In genomic region chr9:100546594-100546910, GRCm38 (mm10) we compare ENCODE assay signal across 8 mouse cellular contexts. TPM values are rescaled to one million over a fixed set of nuclear protein-coding genes. Genes with fewer than 3 reads are reported as not detected.
DNase-seq lines count a peak whose midpoint lies in the region; ATAC-seq and TF ChIP-seq lines count a peak whose summit lies in the region.

No protein-coding gene starts in this region.

- H3K4me3 ChIP-seq in heart, postnatal 0 days (ENCODE audit: low read depth, low read length), result peak overlapping the region; percentile 97
- H3K4me3 ChIP-seq in forebrain, embryonic 15.5 days, result peak overlapping the region; percentile 83
- peak overlapping the region; percentile 96 for H3K4me3 ChIP-seq in liver, embryonic 16.5 days (ENCODE audit: low read depth, low read length)
- peak overlapping the region; percentile 97 for H3K4me3 ChIP-seq in stomach, embryonic 16.5 days (replicated peaks; ENCODE audit: low read length)

- peak overlapping the region; percentile 80 for H3K4me2 ChIP-seq in heart, postnatal 0 days (ENCODE audit: low read depth, low read length)
- peak overlapping the region; percentile 76 for H3K4me2 ChIP-seq in forebrain, embryonic 15.5 days (replicated peaks)
- peak overlapping the region; percentile 74 for H3K4me2 ChIP-seq in liver, embryonic 16.5 days (ENCODE audit: low read depth, low read length)
- H3K4me2 ChIP-seq in stomach, embryonic 16.5 days (ENCODE audit: low read depth, low read length), result peak overlapping the region; percentile 85

- no peak for TF ChIP-seq EP300 in heart, postnatal 0 days (IDR thresholded peaks at IDR 0.05; ENCODE audit: low read depth)

- H3K4me1 ChIP-seq in heart, postnatal 0 days (ENCODE audit: control insufficient read depth, insufficient read depth), result peaks cover 19% of the 10 kb centered on the region
- peaks cover 25% of the 10 kb centered on the region for H3K4me1 ChIP-seq in forebrain, embryonic 15.5 days
- H3K4me1 ChIP-seq in liver, embryonic 16.5 days (ENCODE audit: control insufficient read depth, low read depth, low read length), result peaks cover 16% of the 10 kb centered on the region
- H3K4me1 ChIP-seq in stomach, embryonic 16.5 days (ENCODE audit: control insufficient read depth, insufficient read depth, low read length), result peaks cover 8% of the 10 kb centered on the region; the same call in 1 of the 2 replicates

- peak overlapping the region; percentile 94 for H3K9ac ChIP-seq in heart, postnatal 0 days (replicated peaks; ENCODE audit: low read depth, low read length)
- H3K9ac ChIP-seq in forebrain, embryonic 15.5 days (replicated peaks), result peak overlapping the region; percentile 78
- H3K9ac ChIP-seq in liver, embryonic 16.5 days (ENCODE audit: low read depth, low read length), result peak overlapping the region; percentile 67
- peak overlapping the region; percentile 80 for H3K9ac ChIP-seq in stomach, embryonic 16.5 days (ENCODE audit: low read length)

- DNase-seq in heart, postnatal 0 days (ENCODE audit: low spot score), result peak; percentile 24
- DNase-seq in heart, adult 11 months, result no peak
- no peak for DNase-seq in frontal cortex, postnatal 14 days (ENCODE audit: low spot score in 2 of 2)
- DNase-seq in retina, postnatal 1 day, result no peak

- H3K27ac ChIP-seq in heart, postnatal 0 days (ENCODE audit: low read depth), result peak overlapping the region; percentile 88
- peak overlapping the region; percentile 87 for H3K27ac ChIP-seq in forebrain, embryonic 15.5 days (replicated peaks)
- peak overlapping the region; percentile 60; the same call in 1 of the 2 replicates for H3K27ac ChIP-seq in liver, embryonic 16.5 days (ENCODE audit: low read length)
- H3K27ac ChIP-seq in stomach, embryonic 16.5 days (ENCODE audit: low read length), result peak overlapping the region; percentile 87

- H3K36me3 ChIP-seq in heart, postnatal 0 days (replicated peaks; ENCODE audit: control insufficient read depth, insufficient read depth, low read length), result peaks cover 5% of the 10 kb centered on the region; the same call in 1 of the 2 replicates
- peaks cover 5% of the 10 kb centered on the region for H3K36me3 ChIP-seq in forebrain, embryonic 15.5 days
- no peaks in the 10 kb centered on the region for H3K36me3 ChIP-seq in liver, embryonic 16.5 days (ENCODE audit: control insufficient read depth, insufficient read depth)
- no peaks in the 10 kb centered on the region for H3K36me3 ChIP-seq in stomach, embryonic 16.5 days (ENCODE audit: control insufficient read depth, insufficient read depth, low read length)

- no peaks in the 10 kb centered on the region for H3K27me3 ChIP-seq in heart, postnatal 0 days (ENCODE audit: control insufficient read depth, insufficient read depth, low read length)
- no peaks in the 10 kb centered on the region for H3K27me3 ChIP-seq in forebrain, embryonic 15.5 days
- H3K27me3 ChIP-seq in liver, embryonic 16.5 days (ENCODE audit: control insufficient read depth, insufficient read depth, low read depth, low read length), result no peaks in the 10 kb centered on the region
- no peaks in the 10 kb centered on the region for H3K27me3 ChIP-seq in stomach, embryonic 16.5 days (ENCODE audit: control insufficient read depth, insufficient read depth, low read length)

- TF ChIP-seq CTCF in heart, postnatal 0 days (IDR thresholded peaks at IDR 0.05; ENCODE audit: low read depth), result no peak

- H3K9me3 ChIP-seq in heart, postnatal 0 days (replicated peaks; ENCODE audit: control insufficient read depth, low read length), result no peaks in the 10 kb centered on the region; the same call in 1 of the 2 replicates
- H3K9me3 ChIP-seq in forebrain, embryonic 15.5 days, result peaks cover 6% of the 10 kb centered on the region; the same call in 1 of the 2 replicates
- H3K9me3 ChIP-seq in liver, embryonic 16.5 days (replicated peaks; ENCODE audit: control insufficient read depth, low read length), result peaks cover 2% of the 10 kb centered on the region; the same call in 1 of the 2 replicates
- peaks cover 8% of the 10 kb centered on the region; the same call in 1 of the 2 replicates for H3K9me3 ChIP-seq in stomach, embryonic 16.5 days (replicated peaks; ENCODE audit: control insufficient read depth, low read length)

- WGBS in heart, postnatal 0 days, result 8% methylated on average over 9 of the region's 9 CpGs
- 9% methylated on average over 9 of the region's 9 CpGs for WGBS in forebrain, embryonic 15.5 days
- WGBS in liver, embryonic 16.5 days (ENCODE audit: insufficient replicate concordance), result 8% methylated on average over 9 of the region's 9 CpGs
- WGBS in stomach, embryonic 16.5 days, result 7% methylated on average over 9 of the region's 9 CpGs

- ATAC-seq in heart, postnatal 0 days (ENCODE audit: insufficient read depth, low read depth), result no peak
- peak; percentile 13 for ATAC-seq in activated CD4-positive, CD25-positive, alpha-beta regulatory T cell, adult 4 months
- ATAC-seq in forebrain, embryonic 15.5 days (replicated peaks), result peak; percentile 17
- no peak for ATAC-seq in liver, embryonic 16.5 days (ENCODE audit: low read depth)
- 0 out of 2 replicates have a peak, but pooled peaks have one; percentile 18 for ATAC-seq in stomach, embryonic 16.5 days (ENCODE audit: insufficient read depth, low FRiP score)

RNA-seq across cellular contexts. Expression of gene Nck1, which starts 0.6 kb away (rescaled TPM):
- 25.0 and 37.9 TPM in 2 replicates for total RNA-seq in heart, postnatal 0 days (2014; rRNA removed; ENCODE audit: low replicate concordance)
- 58.8 and 63.9 TPM in 2 replicates for polyA plus RNA-seq in heart, postnatal 0 days (2015; fragmentation: Nextera tagmentation; extraction: Ambion mirVana)
- polyA plus RNA-seq in activated CD4-positive, CD25-positive, alpha-beta regulatory T cell, adult 4 months (2017; shearing (Covaris generic)), result 10 to 100 TPM; 74.4 to 93.1 TPM
- polyA plus RNA-seq in forebrain, embryonic 15.5 days (2015; fragmentation: Nextera tagmentation; extraction: Ambion mirVana), result 40.2 and 42.4 TPM in 2 replicates
- polyA plus RNA-seq in liver, embryonic 16.5 days (2015; fragmentation: Nextera tagmentation; extraction: Ambion mirVana), result 22.1 and 23.4 TPM in 2 replicates
- polyA plus RNA-seq in stomach, embryonic 16.5 days (2015; fragmentation: Nextera tagmentation; extraction: Ambion mirVana), result 66.6 and 71.3 TPM in 2 replicates

RNA-seq across cellular contexts. Expression of gene Slc35g2, which starts 24.3 kb away (rescaled TPM):
- 16.1 and 19.7 TPM in 2 replicates for total RNA-seq in heart, postnatal 0 days (2014; rRNA removed; ENCODE audit: low replicate concordance)
- 11.3 and 12.0 TPM in 2 replicates for polyA plus RNA-seq in heart, postnatal 0 days (2015; fragmentation: Nextera tagmentation; extraction: Ambion mirVana)
- under 1 TPM; 0.31 to 0.62 TPM for polyA plus RNA-seq in activated CD4-positive, CD25-positive, alpha-beta regulatory T cell, adult 4 months (2017; shearing (Covaris generic))
- polyA plus RNA-seq in forebrain, embryonic 15.5 days (2015; fragmentation: Nextera tagmentation; extraction: Ambion mirVana), result 5.6 and 8.5 TPM in 2 replicates
- polyA plus RNA-seq in liver, embryonic 16.5 days (2015; fragmentation: Nextera tagmentation; extraction: Ambion mirVana), result 1.4 and 1.6 TPM in 2 replicates
- polyA plus RNA-seq in stomach, embryonic 16.5 days (2015; fragmentation: Nextera tagmentation; extraction: Ambion mirVana), result 7.5 and 9.2 TPM in 2 replicates

RNA-seq across cellular contexts. Expression of gene Stag1, which starts 51.0 kb away (rescaled TPM):
- total RNA-seq in heart, postnatal 0 days (2014; rRNA removed; ENCODE audit: low replicate concordance), result 17.9 and 30.7 TPM in 2 replicates
- polyA plus RNA-seq in heart, postnatal 0 days (2015; fragmentation: Nextera tagmentation; extraction: Ambion mirVana), result 24.0 and 24.9 TPM in 2 replicates
- 10 to 100 TPM; 72.6 to 89.9 TPM for polyA plus RNA-seq in activated CD4-positive, CD25-positive, alpha-beta regulatory T cell, adult 4 months (2017; shearing (Covaris generic))
- polyA plus RNA-seq in forebrain, embryonic 15.5 days (2015; fragmentation: Nextera tagmentation; extraction: Ambion mirVana), result 36.0 and 42.1 TPM in 2 replicates
- 13.9 and 15.1 TPM in 2 replicates for polyA plus RNA-seq in liver, embryonic 16.5 days (2015; fragmentation: Nextera tagmentation; extraction: Ambion mirVana)
- polyA plus RNA-seq in stomach, embryonic 16.5 days (2015; fragmentation: Nextera tagmentation; extraction: Ambion mirVana), result 31.9 and 35.7 TPM in 2 replicates

RNA-seq across cellular contexts. Expression of gene Il20rb, which starts 60.0 kb away (rescaled TPM):
- 1.4 and 3.7 TPM in 2 replicates for total RNA-seq in heart, postnatal 0 days (2014; rRNA removed; ENCODE audit: low replicate concordance)
- 0.84 and 1.7 TPM in 2 replicates for polyA plus RNA-seq in heart, postnatal 0 days (2015; fragmentation: Nextera tagmentation; extraction: Ambion mirVana)
- polyA plus RNA-seq in activated CD4-positive, CD25-positive, alpha-beta regulatory T cell, adult 4 months (2017; shearing (Covaris generic)), result 1 to 10 TPM; 1.6 to 2.1 TPM
- 0.50 and 0.86 TPM in 2 replicates for polyA plus RNA-seq in forebrain, embryonic 15.5 days (2015; fragmentation: Nextera tagmentation; extraction: Ambion mirVana)
- 0.24 and 0.34 TPM in 2 replicates for polyA plus RNA-seq in liver, embryonic 16.5 days (2015; fragmentation: Nextera tagmentation; extraction: Ambion mirVana)
- 1.1 and 1.7 TPM in 2 replicates for polyA plus RNA-seq in stomach, embryonic 16.5 days (2015; fragmentation: Nextera tagmentation; extraction: Ambion mirVana)

Comparison
In these comparisons a context has a peak if more than half of its experiments do, and no peak if none do; other contexts are left out.
1. ATAC-seq: peak in activated CD4-positive, CD25-positive, alpha-beta regulatory T cell, adult 4 months (single experiment), forebrain, embryonic 15.5 days (single experiment) and stomach, embryonic 16.5 days (single experiment); none in heart, postnatal 0 days (single experiment) and liver, embryonic 16.5 days (single experiment).
2. Peak in every context shown above with its lines, with median percentiles within 50 percentile points of each other: H3K27ac ChIP-seq, H3K4me2 ChIP-seq, H3K4me3 ChIP-seq and H3K9ac ChIP-seq.